Mouse (Mus musculus): ENCODE data around the gene Ston2. TPM values are rescaled to one million over a fixed set of nuclear protein-coding genes. Genes with fewer than 3 reads are reported as not detected.

The Ston2 gene
- polyA plus RNA-seq, 1 experiment = 14.0 TPM

GRCm38 (mm10) chr12:91815552-91815951 lies 27.4 kb upstream of the Ston2 start:
- 89% methylated on average over 11 of the region's 11 CpGs for WGBS
- TF ChIP-seq CTCF (IDR thresholded peaks at IDR 0.05; ENCODE audit: control insufficient read depth, insufficient read depth, low read length) (no peak), POLR2A (IDR thresholded peaks at IDR 0.05; ENCODE audit: borderline replicate concordance, control insufficient read depth, low read depth, low read length) (no peak)
- Histone ChIP-seq H3K4me3 (replicated peaks; ENCODE audit: control insufficient read depth, low read depth, low read length) (no peak overlapping the region), H3K27ac (ENCODE audit: control insufficient read depth, insufficient read depth, low read depth, low read length, poor library complexity) (no peak overlapping the region), H3K4me1 (ENCODE audit: control insufficient read depth, insufficient read depth, low read length) (no peaks in the 10 kb centered on the region; the same call in 1 of the 2 replicates)

GRCm38 (mm10) chr12:91808911-91809310 lies 20.7 kb upstream of the Ston2 start:
- Histone ChIP-seq H3K4me3 (replicated peaks; ENCODE audit: control insufficient read depth, low read depth, low read length) (no peak overlapping the region), H3K27ac (ENCODE audit: control insufficient read depth, insufficient read depth, low read depth, low read length, poor library complexity) (no peak overlapping the region), H3K4me1 (ENCODE audit: control insufficient read depth, insufficient read depth, low read length) (no peaks in the 10 kb centered on the region)
- TF ChIP-seq POLR2A (IDR thresholded peaks at IDR 0.05; ENCODE audit: borderline replicate concordance, control insufficient read depth, low read depth, low read length) (no peak), CTCF (IDR thresholded peaks at IDR 0.05; ENCODE audit: control insufficient read depth, insufficient read depth, low read length) (no peak)
- WGBS = 88% methylated on average over 8 of the region's 8 CpGs

- TF ChIP-seq POLR2A (IDR thresholded peaks at IDR 0.05; ENCODE audit: borderline replicate concordance, control insufficient read depth, low read depth, low read length) (no peak), CTCF (IDR thresholded peaks at IDR 0.05; ENCODE audit: control insufficient read depth, insufficient read depth, low read length) (no peak)
- Histone ChIP-seq H3K4me3 (replicated peaks; ENCODE audit: control insufficient read depth, low read depth, low read length) (no peak overlapping the region), H3K27ac (ENCODE audit: control insufficient read depth, insufficient read depth, low read depth, low read length, poor library complexity) (no peak overlapping the region), H3K4me1 (ENCODE audit: control insufficient read depth, insufficient read depth, low read length) (peaks cover 2% of the 10 kb centered on the region; the same call in 1 of the 2 replicates)
- 54% methylated on average over 6 of the region's 6 CpGs for WGBS
Measured at GRCm38 (mm10) chr12:91807761-91808160, 19.6 kb upstream of the Ston2 start.

DNA sequence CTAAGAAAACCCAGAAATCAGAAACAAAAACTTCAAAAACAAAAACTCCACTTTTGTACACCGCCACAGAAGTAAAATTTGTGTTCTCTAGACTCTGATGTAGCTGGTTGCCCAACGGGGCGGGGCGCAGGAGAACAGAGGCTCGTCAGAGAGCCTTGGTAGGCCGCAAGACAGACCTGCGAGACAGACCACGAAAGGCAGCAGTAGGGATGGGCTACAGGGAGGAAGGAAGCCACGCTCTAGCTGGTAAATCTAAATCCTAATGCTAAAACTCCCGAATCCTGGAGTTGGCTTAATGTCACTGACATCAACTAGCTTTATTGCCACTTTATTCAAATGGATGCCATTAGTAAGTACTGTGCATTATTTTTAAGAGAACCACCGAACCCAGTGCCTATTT lies 18.9 kb upstream of the Ston2 start:
- no peak for TF ChIP-seq POLR2A (IDR thresholded peaks at IDR 0.05; ENCODE audit: borderline replicate concordance, control insufficient read depth, low read depth, low read length)
- TF ChIP-seq CTCF (IDR thresholded peaks at IDR 0.05; ENCODE audit: control insufficient read depth, insufficient read depth, low read length) = no peak
- H3K4me1 ChIP-seq (ENCODE audit: control insufficient read depth, insufficient read depth, low read length) = peaks cover 2% of the 10 kb centered on the region; the same call in 1 of the 2 replicates
- 59% methylated on average over 11 of the region's 11 CpGs for WGBS
- H3K27ac ChIP-seq (ENCODE audit: control insufficient read depth, insufficient read depth, low read depth, low read length, poor library complexity) = no peak overlapping the region
- no peak overlapping the region for H3K4me3 ChIP-seq (replicated peaks; ENCODE audit: control insufficient read depth, low read depth, low read length)

GRCm38 (mm10) chr12:91804262-91804661 lies 16.1 kb upstream of the Ston2 start:
- Histone ChIP-seq H3K4me3 (replicated peaks; ENCODE audit: control insufficient read depth, low read depth, low read length) (no peak overlapping the region), H3K4me1 (ENCODE audit: control insufficient read depth, insufficient read depth, low read length) (peaks cover 3% of the 10 kb centered on the region; the same call in 1 of the 2 replicates), H3K27ac (ENCODE audit: control insufficient read depth, insufficient read depth, low read depth, low read length, poor library complexity) (no peak overlapping the region)
- WGBS = 61% methylated on average over 3 of the region's 3 CpGs
- TF ChIP-seq POLR2A (IDR thresholded peaks at IDR 0.05; ENCODE audit: borderline replicate concordance, control insufficient read depth, low read depth, low read length) (no peak), CTCF (IDR thresholded peaks at IDR 0.05; ENCODE audit: control insufficient read depth, insufficient read depth, low read length) (no peak)

GRCm38 (mm10) chr12:91803207-91803932 lies 15.2 kb upstream of the Ston2 start:
- Histone ChIP-seq H3K4me1 (ENCODE audit: control insufficient read depth, insufficient read depth, low read length) (peaks cover 3% of the 10 kb centered on the region; the same call in 1 of the 2 replicates), H3K27ac (ENCODE audit: control insufficient read depth, insufficient read depth, low read depth, low read length, poor library complexity) (no peak overlapping the region), H3K4me3 (replicated peaks; ENCODE audit: control insufficient read depth, low read depth, low read length) (no peak overlapping the region)
- 52% methylated on average over 13 of the region's 13 CpGs for WGBS
- TF ChIP-seq POLR2A (IDR thresholded peaks at IDR 0.05; ENCODE audit: borderline replicate concordance, control insufficient read depth, low read depth, low read length) (no peak), CTCF (IDR thresholded peaks at IDR 0.05; ENCODE audit: control insufficient read depth, insufficient read depth, low read length) (no peak)

- H3K27ac ChIP-seq (ENCODE audit: control insufficient read depth, insufficient read depth, low read depth, low read length, poor library complexity) = no peak overlapping the region
- no peak overlapping the region for H3K4me3 ChIP-seq (replicated peaks; ENCODE audit: control insufficient read depth, low read depth, low read length)
- H3K4me1 ChIP-seq (ENCODE audit: control insufficient read depth, insufficient read depth, low read length) = peaks cover 3% of the 10 kb centered on the region; the same call in 1 of the 2 replicates
- no peak for TF ChIP-seq POLR2A (IDR thresholded peaks at IDR 0.05; ENCODE audit: borderline replicate concordance, control insufficient read depth, low read depth, low read length)
- no peak for TF ChIP-seq CTCF (IDR thresholded peaks at IDR 0.05; ENCODE audit: control insufficient read depth, insufficient read depth, low read length)
- WGBS = 81% methylated on average over 12 of the region's 12 CpGs
Measured at GRCm38 (mm10) chr12:91802586-91803206, 14.5 kb upstream of the Ston2 start.

DNA sequence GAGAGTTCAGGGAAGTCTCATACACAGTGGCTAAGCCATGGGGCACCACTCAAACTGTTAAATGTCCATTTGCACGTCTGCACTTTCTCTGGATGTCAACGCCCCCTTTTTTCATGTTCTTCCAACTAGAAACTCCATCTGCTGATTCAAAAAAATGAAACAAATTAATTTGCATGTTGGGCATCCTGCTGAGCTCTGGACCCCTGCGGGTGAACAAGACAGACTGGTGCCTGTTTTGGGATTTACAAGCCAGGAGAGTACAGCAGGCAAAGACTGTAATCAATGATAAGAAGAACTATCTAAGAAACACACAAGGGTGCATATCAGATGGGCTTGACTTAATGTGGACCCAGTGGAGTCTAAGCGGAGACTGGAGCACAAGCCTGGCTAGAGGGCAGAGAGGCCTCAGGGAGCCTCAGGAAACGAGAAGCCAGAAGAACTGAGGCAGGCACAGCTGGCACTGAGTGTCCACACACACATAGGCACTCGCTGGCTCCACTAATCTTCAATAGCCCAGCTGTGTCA lies 12.7 kb upstream of the Ston2 start:
- WGBS = 72% methylated on average over 6 of the region's 6 CpGs
- Histone ChIP-seq H3K4me1 (ENCODE audit: control insufficient read depth, insufficient read depth, low read length) (peaks cover 3% of the 10 kb centered on the region; the same call in 1 of the 2 replicates), H3K4me3 (replicated peaks; ENCODE audit: control insufficient read depth, low read depth, low read length) (no peak overlapping the region), H3K27ac (ENCODE audit: control insufficient read depth, insufficient read depth, low read depth, low read length, poor library complexity) (no peak overlapping the region)
- TF ChIP-seq CTCF (IDR thresholded peaks at IDR 0.05; ENCODE audit: control insufficient read depth, insufficient read depth, low read length) (no peak), POLR2A (IDR thresholded peaks at IDR 0.05; ENCODE audit: borderline replicate concordance, control insufficient read depth, low read depth, low read length) (no peak)

Measured in bone marrow, adult 2 months (tissue).